Mouse (Mus musculus) heart, adult 2 months (tissue): ENCODE data around the gene Sost.

Experiments used
- CTCF ChIP-seq: fragments of 200-600 bp; IDR thresholded peaks from 2 replicates; pipeline ENCODE4 v1.8.1; 2022; ENCODE audit warnings: antibody characterized with exemption, mild to moderate bottlenecking, moderate library complexity
- POLR2A ChIP-seq: fragments of 200-500 bp; IDR thresholded peaks from 2 replicates; pipeline ENCODE4 v1.6.1; 2011; ENCODE audit warnings: mild to moderate bottlenecking, low read depth, low read length, control low read depth; ENCODE audit not compliant: insufficient read depth

GRCm38 (mm10) chr11:101994100-101994499 is 27.3 kb upstream of the Sost start:
- TF ChIP-seq POLR2A (0 out of 2 replicates have a peak, but pooled peaks have one; percentile 16), CTCF (no peak)
